Mouse (Mus musculus) heart, postnatal 14 days (tissue): ENCODE measurements at regions not wholly inside any gene's neighbourhood (a gene's known extent, or its start where the extent isn't known, plus 50 kb on each side); places are given as distances from the start of the nearest gene placed in this dataset.

Experiments
- DNase-seq, 2 experiments: peaks; one replicate each; pipeline ENCODE4 v3.0.0; 2021 to 2022
- intact Hi-C: fragments of 180-260 bp; cut with DNase I; formaldehyde crosslinking; loops from one replicate; pipeline ENCODE4 v1.15.1; 2025

- no peak for DNase-seq
These were observed 233.5 kb downstream of the Sec61b start for GRCm38 (mm10) chr4:47707966-47708365.

GRCm38 (mm10) chr4:47713387-47713786 is 238.9 kb downstream of the Sec61b start:
- DNase-seq = no peak
- intact Hi-C loops = no loop called here

More at GRCm38 (mm10) chr4:47707966-47708365, 233.5 kb downstream of the Sec61b start:
- intact Hi-C loops = no loop called here

- peak in 1 of 2 experiments; percentile 3 for DNase-seq
- intact Hi-C loops = no loop called here
These were observed 250.0 kb downstream of the Sec61b start for GRCm38 (mm10) chr4:47724331-47725004.

GRCm38 (mm10) chr4:47725005-47725340 is 250.5 kb downstream of the Sec61b start:
- intact Hi-C loops = no loop called here
- DNase-seq = no peak

GRCm38 (mm10) chr4:47746498-47747190 is 272.2 kb downstream of the Sec61b start:
- no peak for DNase-seq
- intact Hi-C loops = no loop called here

- intact Hi-C loops = no loop called here
- DNase-seq = no peak
These were observed 272.6 kb upstream of the Nr4a3 start for GRCm38 (mm10) chr4:47772230-47772920.

- no peak for DNase-seq
These were observed 270.3 kb upstream of the Nr4a3 start for GRCm38 (mm10) chr4:47774664-47775063.

GRCm38 (mm10) chr4:47781039-47781438 is 263.9 kb upstream of the Nr4a3 start:
- peak in 1 of 2 experiments; percentile 10 for DNase-seq
- intact Hi-C loops = no loop called here

More at GRCm38 (mm10) chr4:47774664-47775063, 270.3 kb upstream of the Nr4a3 start:
- intact Hi-C loops = no loop called here

- intact Hi-C loops = no loop called here
These were observed 248.0 kb upstream of the Nr4a3 start for GRCm38 (mm10) chr4:47796977-47797376.

GRCm38 (mm10) chr4:47799165-47799564 is 245.8 kb upstream of the Nr4a3 start:
- no peak for DNase-seq
- intact Hi-C loops = no loop called here

More at GRCm38 (mm10) chr4:47796977-47797376, 248.0 kb upstream of the Nr4a3 start:
- no peak for DNase-seq

GRCm38 (mm10) chr4:47803111-47803510 is 241.8 kb upstream of the Nr4a3 start:
- peak; percentile 19 to 45 for DNase-seq
- intact Hi-C loops = loop anchor here (10.0 kb wide), 1 partner anchor 218 kb away; no protein-coding TSS in a partner anchor

- DNase-seq = no peak
- intact Hi-C loops = loop anchor here (10.0 kb wide), 1 partner anchor 223 kb away; no protein-coding TSS in a partner anchor
These were observed 237.1 kb upstream of the Nr4a3 start for GRCm38 (mm10) chr4:47807877-47808276.

GRCm38 (mm10) chr4:47814030-47814429 is 230.9 kb upstream of the Nr4a3 start:
- intact Hi-C loops = no loop called here
- peak in 1 of 2 experiments; percentile 23 for DNase-seq

- intact Hi-C loops = no loop called here
- no peak for DNase-seq
These were observed 226.4 kb upstream of the Nr4a3 start for GRCm38 (mm10) chr4:47818371-47819159.

- DNase-seq = no peak
- intact Hi-C loops = no loop called here
These were observed 224.4 kb upstream of the Nr4a3 start for GRCm38 (mm10) chr4:47820562-47820961.

- intact Hi-C loops = no loop called here
- no peak for DNase-seq
These were observed 221.7 kb upstream of the Nr4a3 start for GRCm38 (mm10) chr4:47823299-47823698.

- intact Hi-C loops = no loop called here
- no peak for DNase-seq
These were observed 220.9 kb upstream of the Nr4a3 start for GRCm38 (mm10) chr4:47824083-47824482.

- intact Hi-C loops = no loop called here
- DNase-seq = no peak
These were observed 212.0 kb upstream of the Nr4a3 start for GRCm38 (mm10) chr4:47832905-47833304.

- intact Hi-C loops = no loop called here
- DNase-seq = no peak
These were observed 206.5 kb upstream of the Nr4a3 start for GRCm38 (mm10) chr4:47838411-47838810.

GRCm38 (mm10) chr4:47842128-47842656 is 202.8 kb upstream of the Nr4a3 start:
- intact Hi-C loops = no loop called here
- no peak for DNase-seq
